Mouse (Mus musculus) neural tube, embryonic 14.5 days (tissue): ENCODE data around the gene Ttc19. TPM values are rescaled to one million over a fixed set of nuclear protein-coding genes. Genes with fewer than 3 reads are reported as not detected.

ENCODE experiments used
- ATAC-seq: fragments of 200-750 bp; cut with Nextera tagmentation; 2 replicates; pipeline ENCODE4 v1.8.0; 2017; ENCODE audit warnings: low read depth, mild to moderate bottlenecking, moderate TSS enrichment, moderate library complexity
- H3K27ac ChIP-seq: fragments of 300-500 bp; sonication (generic); 2 replicates; pipeline ENCODE4 v1.5.1; 2014; ENCODE audit warnings: low read depth, mild to moderate bottlenecking, control low read depth, low read length, moderate library complexity, mixed read lengths
- H3K27me3 ChIP-seq: fragments of 300-500 bp; sonication (generic); 2 replicates; pipeline ENCODE4 v1.6.1; 2014; ENCODE audit warnings: low read length; ENCODE audit not compliant: control insufficient read depth, insufficient read depth
- H3K36me3 ChIP-seq: fragments of 300-500 bp; sonication (generic); 2 replicates; pipeline ENCODE4 v1.6.1; 2014; ENCODE audit warnings: low read length, mixed read lengths; ENCODE audit not compliant: control insufficient read depth, insufficient read depth
- H3K4me1 ChIP-seq: fragments of 300-500 bp; sonication (generic); 2 replicates; pipeline ENCODE4 v1.6.1; 2014; ENCODE audit warnings: low read length; ENCODE audit not compliant: control insufficient read depth, insufficient read depth
- H3K4me2 ChIP-seq: fragments of 300-500 bp; sonication (generic); 2 replicates; pipeline ENCODE4 v1.6.1; 2014; ENCODE audit warnings: mild to moderate bottlenecking, low read depth, low read length, control low read depth
- H3K4me3 ChIP-seq: fragments of 300-500 bp; sonication (generic); 2 replicates; pipeline ENCODE4 v1.5.1; 2014; ENCODE audit warnings: low read depth, low read length, control low read depth, mixed read lengths
- H3K9ac ChIP-seq: fragments of 300-500 bp; sonication (generic); replicated peaks from 2 replicates; pipeline ENCODE4 v1.6.1; 2014; ENCODE audit warnings: low read depth, mild to moderate bottlenecking, control low read depth, low read length, mixed read lengths
- H3K9me3 ChIP-seq: fragments of 300-500 bp; sonication (generic); 2 replicates; pipeline ENCODE4 v1.6.1; 2016; ENCODE audit warnings: low read length; ENCODE audit not compliant: control insufficient read depth
- WGBS: fragments of 180-500 bp; shearing (Covaris S2); extraction: QIAGEN DNeasy Blood & Tissue Kit; methylation state at CpG from one replicate; pipeline ENCODE4 v1.1.7; 2014; 5-methylcytosine and 5-hydroxymethylcytosine counted together
- polyA plus RNA-seq: library from polyadenylated mRNA; unstranded; fragments of >200 nt; fragmentation: Nextera tagmentation; extraction: Ambion mirVana; gene quantifications from 2 replicates; pipeline ENCODE4 v1.2.1, GENCODE M21; 2014

The Ttc19 gene
- polyA plus RNA-seq, 1 experiment from 2014 or later: 47.8 TPM

GRCm38 (mm10) chr11:62305866-62306265 is 24.6 kb downstream of the Ttc19 start:
- no peak overlapping the region for H3K4me2 ChIP-seq
- no peaks in the 10 kb centered on the region for H3K9me3 ChIP-seq
- no peaks in the 10 kb centered on the region for H3K27me3 ChIP-seq
- 90% methylated on average over 2 of the region's 2 CpGs for WGBS
- H3K9ac ChIP-seq: no peak overlapping the region
- no peak overlapping the region for H3K4me3 ChIP-seq
- peaks cover 19% of the 10 kb centered on the region; the same call in 1 of the 2 replicates for H3K36me3 ChIP-seq
- H3K27ac ChIP-seq: no peak overlapping the region
- no peaks in the 10 kb centered on the region for H3K4me1 ChIP-seq
- ATAC-seq: no peak

- 96% methylated on average over 2 of the region's 2 CpGs for WGBS
- no peaks in the 10 kb centered on the region for H3K27me3 ChIP-seq
- no peak overlapping the region for H3K4me2 ChIP-seq
- peaks cover 39% of the 10 kb centered on the region for H3K36me3 ChIP-seq
- no peak for ATAC-seq
- H3K4me3 ChIP-seq: no peak overlapping the region
- H3K27ac ChIP-seq: no peak overlapping the region
- H3K4me1 ChIP-seq: no peaks in the 10 kb centered on the region
- H3K9me3 ChIP-seq: no peaks in the 10 kb centered on the region
- no peak overlapping the region for H3K9ac ChIP-seq
These were observed 28.0 kb downstream of the Ttc19 start for GRCm38 (mm10) chr11:62309296-62309695.

- peaks cover 63% of the 10 kb centered on the region for H3K36me3 ChIP-seq
These were observed 33.7 kb downstream of the Ttc19 start for GRCm38 (mm10) chr11:62314984-62315383.

GRCm38 (mm10) chr11:62317746-62318145 is 36.5 kb downstream of the Ttc19 start:
- peaks cover 79% of the 10 kb centered on the region for H3K36me3 ChIP-seq
- no peaks in the 10 kb centered on the region for H3K4me1 ChIP-seq
- no peak overlapping the region for H3K27ac ChIP-seq
- no peaks in the 10 kb centered on the region for H3K27me3 ChIP-seq
- H3K9me3 ChIP-seq: no peaks in the 10 kb centered on the region
- no peak for ATAC-seq
- 85% methylated on average over 11 of the region's 11 CpGs for WGBS
- no peak overlapping the region for H3K9ac ChIP-seq
- no peak overlapping the region for H3K4me2 ChIP-seq
- H3K4me3 ChIP-seq: no peak overlapping the region

More at GRCm38 (mm10) chr11:62314984-62315383, 33.7 kb downstream of the Ttc19 start:
- WGBS: 97% methylated on average over 5 of the region's 5 CpGs
- no peak for ATAC-seq
- Histone ChIP-seq H3K4me3 (no peak overlapping the region), H3K9me3 (no peaks in the 10 kb centered on the region), H3K9ac (no peak overlapping the region), H3K27ac (no peak overlapping the region), H3K4me1 (no peaks in the 10 kb centered on the region), H3K4me2 (no peak overlapping the region), H3K27me3 (no peaks in the 10 kb centered on the region)

GRCm38 (mm10) chr11:62320097-62320496 is 38.8 kb downstream of the Ttc19 start:
- ATAC-seq: no peak
- no peak overlapping the region for H3K4me2 ChIP-seq
- no peak overlapping the region for H3K9ac ChIP-seq
- no peak overlapping the region for H3K4me3 ChIP-seq
- H3K27ac ChIP-seq: no peak overlapping the region
- no peaks in the 10 kb centered on the region for H3K4me1 ChIP-seq
- WGBS: 87% methylated on average over 3 of the region's 3 CpGs
- H3K27me3 ChIP-seq: no peaks in the 10 kb centered on the region
- H3K9me3 ChIP-seq: no peaks in the 10 kb centered on the region
- H3K36me3 ChIP-seq: peaks cover 68% of the 10 kb centered on the region

GRCm38 (mm10) chr11:62323659-62324058 is 42.4 kb downstream of the Ttc19 start:
- no peaks in the 10 kb centered on the region for H3K9me3 ChIP-seq
- no peaks in the 10 kb centered on the region for H3K27me3 ChIP-seq
- WGBS: 94% methylated on average over 3 of the region's 3 CpGs
- H3K4me2 ChIP-seq: no peak overlapping the region
- peaks cover 71% of the 10 kb centered on the region for H3K36me3 ChIP-seq
- no peak overlapping the region for H3K4me3 ChIP-seq
- H3K27ac ChIP-seq: no peak overlapping the region
- ATAC-seq: no peak
- H3K4me1 ChIP-seq: no peaks in the 10 kb centered on the region
- no peak overlapping the region for H3K9ac ChIP-seq

GRCm38 (mm10) chr11:62331141-62331540 is 49.9 kb downstream of the Ttc19 start:
- no peak overlapping the region for H3K9ac ChIP-seq
- WGBS: 93% methylated on average over 5 of the region's 5 CpGs
- no peaks in the 10 kb centered on the region for H3K9me3 ChIP-seq
- H3K4me2 ChIP-seq: no peak overlapping the region
- H3K36me3 ChIP-seq: peaks cover 68% of the 10 kb centered on the region
- H3K27ac ChIP-seq: no peak overlapping the region
- H3K4me1 ChIP-seq: no peaks in the 10 kb centered on the region
- no peak overlapping the region for H3K4me3 ChIP-seq
- no peaks in the 10 kb centered on the region for H3K27me3 ChIP-seq
- no peak for ATAC-seq

- Histone ChIP-seq H3K27me3 (no peaks in the 10 kb centered on the region), H3K4me2 (no peak overlapping the region), H3K4me1 (no peaks in the 10 kb centered on the region), H3K9ac (no peak overlapping the region), H3K9me3 (no peaks in the 10 kb centered on the region), H3K4me3 (no peak overlapping the region), H3K36me3 (peaks cover 67% of the 10 kb centered on the region), H3K27ac (no peak overlapping the region)
- 94% methylated on average over 4 of the region's 4 CpGs for WGBS
- ATAC-seq: no peak
These were observed 51.0 kb downstream of the Ttc19 start for GRCm38 (mm10) chr11:62332228-62332627.

- ATAC-seq: no peak
- Histone ChIP-seq H3K27me3 (no peaks in the 10 kb centered on the region), H3K4me1 (no peaks in the 10 kb centered on the region), H3K4me3 (no peak overlapping the region), H3K9ac (no peak overlapping the region), H3K36me3 (peaks cover 38% of the 10 kb centered on the region), H3K27ac (no peak overlapping the region), H3K9me3 (no peaks in the 10 kb centered on the region), H3K4me2 (no peak overlapping the region)
- 87% methylated on average over 13 of the region's 13 CpGs for WGBS
These were observed 61.7 kb downstream of the Ttc19 start for GRCm38 (mm10) chr11:62343002-62343401.

- Histone ChIP-seq H3K4me1 (no peaks in the 10 kb centered on the region), H3K27ac (no peak overlapping the region), H3K36me3 (peaks cover 22% of the 10 kb centered on the region), H3K27me3 (no peaks in the 10 kb centered on the region), H3K4me3 (no peak overlapping the region), H3K9me3 (no peaks in the 10 kb centered on the region), H3K4me2 (no peak overlapping the region), H3K9ac (no peak overlapping the region)
- no peak for ATAC-seq
- WGBS: 92% methylated on average over 4 of the region's 4 CpGs
These were observed 70.7 kb downstream of the Ttc19 start for GRCm38 (mm10) chr11:62351948-62352347.
